Mouse (Mus musculus) CH12F3 (cell line): ENCODE measurements around the gene Cnnm1.

Source experiments
- in situ Hi-C: fragments of 300-500 bp; cut with MboI; formaldehyde crosslinking; loops from 2 replicates; pipeline ENCODE4 v1.14.3; 2020; ENCODE audit warnings: low sequenced_read_pairs

Gene Cnnm1

DNA sequence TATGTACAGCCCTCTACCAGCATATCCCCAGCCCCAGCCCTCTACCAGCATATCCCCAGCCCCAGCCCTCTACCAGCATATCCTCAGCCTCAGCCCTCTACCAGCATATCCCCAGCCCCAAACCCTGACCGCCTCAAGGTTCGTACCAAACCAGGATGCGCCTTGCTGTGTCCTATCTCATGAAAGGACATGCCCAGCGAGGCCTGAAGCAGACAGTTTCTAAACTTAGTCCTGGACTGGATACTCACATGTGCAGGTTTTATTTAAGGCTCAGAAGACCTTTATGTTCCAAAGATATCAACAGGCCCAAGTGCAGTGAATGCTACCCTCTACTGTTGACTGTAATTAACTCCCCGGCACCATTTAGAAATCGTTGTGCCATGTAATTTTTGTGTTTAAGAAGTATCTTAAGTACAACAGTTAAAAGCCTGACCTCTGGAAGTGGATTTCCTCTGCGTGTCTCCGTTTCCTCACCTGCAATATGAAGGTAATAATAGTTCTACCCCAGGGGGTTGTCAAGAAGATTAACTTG lies 87.9 kb downstream of the Cnnm1 start:
- in situ Hi-C loops, result no loop called here

DNA sequence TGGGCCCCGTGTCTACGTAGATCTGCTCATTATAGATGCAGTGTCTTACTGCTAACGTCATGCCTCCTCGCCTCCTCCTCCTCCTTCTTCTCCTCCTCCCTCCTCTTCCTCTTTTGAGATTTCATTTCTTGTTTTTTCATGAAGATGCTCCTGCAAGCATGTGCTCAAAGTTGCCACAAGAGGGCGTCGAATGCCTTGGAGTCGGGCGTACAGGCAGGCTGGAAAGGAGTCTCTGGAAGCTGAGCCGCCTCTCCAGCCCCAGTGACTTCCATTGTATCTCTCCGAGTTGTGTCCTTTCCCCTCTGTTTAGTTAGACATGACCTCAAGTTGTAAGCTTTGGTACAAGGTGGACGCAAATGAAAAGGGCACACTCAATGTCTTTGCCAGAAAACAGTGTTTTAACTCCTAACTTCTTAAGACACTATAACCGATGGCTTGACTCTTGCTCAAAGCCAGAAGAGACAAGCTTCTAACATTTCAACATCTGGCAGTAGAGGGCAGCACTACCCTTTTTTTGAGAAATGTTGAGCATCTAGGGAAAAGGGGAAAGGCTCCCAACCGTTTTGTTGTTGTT lies 90.0 kb downstream of the Cnnm1 start:
- in situ Hi-C loops, result no loop called here

DNA sequence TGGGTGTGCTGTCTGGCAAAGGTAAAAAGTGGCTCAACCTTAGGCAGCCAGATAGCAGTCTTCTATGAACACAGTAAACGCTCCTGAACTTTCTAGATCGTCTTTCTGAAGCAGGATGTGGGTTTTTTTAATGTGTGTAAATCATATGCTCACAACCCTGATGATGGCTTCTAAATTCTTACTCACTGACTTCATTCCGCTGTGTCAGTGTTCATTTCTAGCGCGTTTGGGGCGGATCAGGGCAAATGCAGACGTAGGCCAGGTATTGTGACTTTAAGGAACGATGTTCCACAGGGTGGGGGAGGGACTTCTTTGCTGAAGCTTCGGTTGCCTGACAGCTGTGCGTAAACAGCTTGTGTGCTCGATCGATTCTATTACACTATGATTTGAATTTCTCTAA lies 90.7 kb downstream of the Cnnm1 start:
- in situ Hi-C loops, result no loop called here

DNA sequence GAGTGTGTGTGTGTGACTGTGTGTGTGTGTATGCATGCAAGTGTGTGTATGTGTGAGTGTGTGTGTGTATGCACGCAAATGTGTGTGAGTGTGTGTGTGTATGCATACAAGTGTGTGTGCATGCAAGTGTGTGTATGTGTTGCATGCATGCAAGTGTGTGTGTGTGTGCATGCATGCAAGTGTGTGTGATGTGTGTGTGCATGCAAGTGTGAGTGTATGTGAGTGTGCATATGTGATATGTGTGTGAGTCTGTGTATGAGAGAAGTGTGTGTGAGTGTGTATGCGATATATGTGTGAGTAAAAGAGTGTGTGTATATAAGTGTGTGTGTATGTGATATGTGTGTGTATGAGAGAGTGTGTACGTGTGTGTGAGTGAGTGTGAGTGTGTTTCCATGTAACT lies 95.1 kb downstream of the Cnnm1 start:
- in situ Hi-C loops, result no loop called here

GRCm38 (mm10) chr19:43546337-43547117 lies 106.3 kb downstream of the Cnnm1 start:
- in situ Hi-C loops, result no loop called here
